Mouse (Mus musculus) MEL (cell line): ENCODE results near the gene Btg2. TPM values are rescaled to one million over a fixed set of nuclear protein-coding genes. Genes with fewer than 3 reads are reported as not detected.

Experiments used
- DNase-seq: peaks from one replicate; pipeline ENCODE4 v3.0.0; 2011; ENCODE audit warnings: low read depth, low spot score
- H3K27ac ChIP-seq: 2 replicates; pipeline ENCODE4 v1.5.1; 2012; ENCODE audit warnings: low read depth, mild to moderate bottlenecking, control low read depth, low read length, moderate library complexity; ENCODE audit not compliant: control insufficient read depth
- H3K27me3 ChIP-seq, 2 experiments: fragments of 150-350 bp in 1 of 2; sonication (generic) in 1 of 2; 2 replicates each; pipeline ENCODE4 v1.6.1; 2012; ENCODE audit warnings: low read length in 2 of 2, mild to moderate bottlenecking in 2 of 2, improper control_type of control experiment in 1 of 2, moderate library complexity in 1 of 2; ENCODE audit not compliant: insufficient read depth in 2 of 2, control insufficient read depth in 1 of 2
- H3K36me3 ChIP-seq, 2 experiments: 2 replicates each; pipeline ENCODE4 v1.6.1; 2012 to 2014; ENCODE audit warnings: low read length in 2 of 2, improper control_type of control experiment in 1 of 2, inconsistent platforms in 1 of 2, mild to moderate bottlenecking in 1 of 2; ENCODE audit not compliant: insufficient read depth in 2 of 2, control insufficient read depth in 1 of 2
- H3K4me1 ChIP-seq, 2 experiments: fragments of 150-350 bp in 1 of 2; sonication (generic) in 1 of 2; 2 replicates each; pipeline ENCODE4 v1.6.1; 2012; ENCODE audit warnings: low read length in 2 of 2, improper control_type of control experiment in 1 of 2, mild to moderate bottlenecking in 1 of 2; ENCODE audit not compliant: insufficient read depth in 2 of 2, control insufficient read depth in 1 of 2
- H3K4me3 ChIP-seq, 2 experiments: fragments of 150-350 bp in 1 of 2; sonication (generic) in 1 of 2; 2 replicates each; pipeline ENCODE4 v1.5.1; 2012; ENCODE audit warnings: low read depth in 2 of 2, low read length in 2 of 2, mild to moderate bottlenecking in 2 of 2, moderate library complexity in 2 of 2, control low read depth in 1 of 2, improper control_type of control experiment in 1 of 2; ENCODE audit not compliant: control insufficient read depth in 1 of 2, insufficient read depth in 1 of 2
- H3K79me2 ChIP-seq: 2 replicates; pipeline ENCODE4 v1.6.1; 2012; ENCODE audit warnings: mild to moderate bottlenecking, low read length, moderate library complexity; ENCODE audit not compliant: control insufficient read depth, poor library complexity, insufficient read depth
- H3K9ac ChIP-seq: 2 replicates; pipeline ENCODE4 v1.6.1; 2012; ENCODE audit warnings: low read depth, mild to moderate bottlenecking, control low read depth, low read length, moderate library complexity; ENCODE audit not compliant: control insufficient read depth, poor library complexity, severe bottlenecking
- H3K9me3 ChIP-seq: fragments of 150-350 bp; sonication (generic); replicated peaks from 2 replicates; pipeline ENCODE4 v1.6.1; 2012; ENCODE audit warnings: mild to moderate bottlenecking, low read length, improper control_type of control experiment, moderate library complexity; ENCODE audit not compliant: insufficient read depth
- EP300 ChIP-seq, 2 experiments: IDR thresholded peaks; 2 replicates each; pipeline ENCODE4 v1.6.1; 2011; ENCODE audit warnings: improper control_type of control experiment in 2 of 2, low read length in 2 of 2, low read depth in 1 of 2, mild to moderate bottlenecking in 1 of 2
- GABPA ChIP-seq: IDR thresholded peaks from 2 replicates; pipeline ENCODE4 v1.6.1; 2012; ENCODE audit warnings: low read depth, mild to moderate bottlenecking, inconsistent platforms, low read length, improper control_type of control experiment, moderate library complexity
- GATA1 ChIP-seq: IDR thresholded peaks from 2 replicates; pipeline ENCODE4 v1.6.1; 2011; ENCODE audit warnings: low read depth, low read length, improper control_type of control experiment
- JUND ChIP-seq: IDR thresholded peaks from 2 replicates; pipeline ENCODE4 v1.6.1; 2011; ENCODE audit warnings: low read depth, mild to moderate bottlenecking, improper control_type of control experiment, low read length
- MAX ChIP-seq: IDR thresholded peaks from 2 replicates; pipeline ENCODE4 v1.6.1; 2011; ENCODE audit warnings: low read length, improper control_type of control experiment
- POLR2A ChIP-seq, 2 experiments: IDR thresholded peaks; 2 replicates each; pipeline ENCODE4 v1.6.1; 2011 to 2012; ENCODE audit warnings: low read length in 2 of 2, mild to moderate bottlenecking in 2 of 2, control low read depth in 1 of 2, improper control_type of control experiment in 1 of 2, low read depth in 1 of 2, moderate library complexity in 1 of 2; ENCODE audit not compliant: control insufficient read depth in 1 of 2, insufficient read depth in 1 of 2, poor library complexity in 1 of 2
- POLR2AphosphoS5 ChIP-seq: IDR thresholded peaks from 2 replicates; pipeline ENCODE4 v1.6.1; 2012; ENCODE audit warnings: low read depth, borderline replicate concordance, mild to moderate bottlenecking, inconsistent platforms, low read length, moderate library complexity, mixed read lengths
- RCOR1 ChIP-seq: IDR thresholded peaks from 2 replicates; pipeline ENCODE4 v1.6.1; 2012; ENCODE audit warnings: low read depth, mild to moderate bottlenecking, inconsistent platforms, low read length, improper control_type of control experiment
- TAL1 ChIP-seq: IDR thresholded peaks from 2 replicates; pipeline ENCODE4 v1.6.1; 2012; ENCODE audit warnings: mild to moderate bottlenecking, inconsistent platforms, low read length, moderate library complexity, mixed read lengths
- TBP ChIP-seq: IDR thresholded peaks from 2 replicates; pipeline ENCODE4 v1.8.0; 2011; ENCODE audit warnings: low read depth, low read length, improper control_type of control experiment
- TCF12 ChIP-seq: IDR thresholded peaks from 2 replicates; pipeline ENCODE4 v1.6.1; 2014; ENCODE audit warnings: low read depth, mild to moderate bottlenecking, inconsistent platforms, low read length, improper control_type of control experiment, moderate library complexity
- USF1 ChIP-seq: IDR thresholded peaks from 2 replicates; pipeline ENCODE4 v1.6.1; 2014; ENCODE audit warnings: low read depth, mild to moderate bottlenecking, inconsistent platforms, low read length, improper control_type of control experiment, moderate library complexity
- polyA plus RNA-seq, 2 experiments: library from polyadenylated mRNA; stranded (reverse) in 1 of 2; unstranded in 1 of 2; fragments of >175 nt in 1 of 2; fragments of >200 nt in 1 of 2; gene quantifications; 2 replicates each; pipeline versions ENCODE4 v1.2.1 to v1.2.4; 2012; ENCODE audit warnings: low replicate concordance in 2 of 2, low read depth in 1 of 2; ENCODE audit not compliant: insufficient read length in 2 of 2, insufficient read depth in 1 of 2, missing spikeins in 1 of 2
- total RNA-seq: library from RNA; depleted of rRNA; stranded (reverse); fragments of 300-350 nt; gene quantifications from 2 replicates; pipeline ENCODE4 v1.2.3, GENCODE M21; 2012

Gene Btg2
- total and polyA plus RNA-seq, 3 experiments: 2.1 to 3.6 TPM; not detected in 1

DNA sequence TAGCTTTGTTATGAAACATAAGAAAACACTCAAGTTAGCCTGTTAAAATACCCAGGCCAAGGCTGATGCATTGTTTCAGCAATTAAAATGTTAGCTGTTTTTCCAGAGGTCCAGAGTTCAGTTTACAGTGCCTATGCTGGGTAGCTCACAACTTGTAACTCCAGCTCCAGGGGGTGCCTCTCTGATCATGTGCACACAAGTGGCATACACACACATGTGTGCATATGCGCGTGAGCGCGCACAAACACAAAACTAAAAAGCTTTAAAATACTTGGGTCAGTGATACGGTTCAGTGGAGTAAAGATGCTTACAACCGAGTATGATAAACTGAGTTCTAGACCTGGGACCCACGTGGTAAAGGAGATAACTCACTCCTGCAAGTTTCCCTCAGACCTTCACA, 10.2 kb upstream of the Btg2 start:
- Histone ChIP-seq H3K9ac (no peak overlapping the region), H3K27me3 (no peaks in the 10 kb centered on the region), H3K4me3 (no peak overlapping the region), H3K36me3 (peaks cover 0 to 21% of the 10 kb centered on the region in 2 experiments; a peak in 2 of 4 replicates), H3K27ac (no peak overlapping the region), H3K79me2 (no peaks in the 10 kb centered on the region; the same call in 1 of the 2 replicates), H3K9me3 (no peaks in the 10 kb centered on the region), H3K4me1 (peaks cover 8 to 35% of the 10 kb centered on the region in 2 experiments)
- TF ChIP-seq USF1 (peak; percentile 67), POLR2AphosphoS5 (no peak)
- no peak for DNase-seq

GRCm38 (mm10) chr1:134086811-134087398, 8.0 kb upstream of the Btg2 start:
- Histone ChIP-seq H3K4me3 (peak overlapping the region; percentile 48 to 56), H3K4me1 (peaks cover 4 to 29% of the 10 kb centered on the region in 2 experiments), H3K27me3 (no peaks in the 10 kb centered on the region)
- TF ChIP-seq TCF12 (peak; percentile 42; the same call in 1 of the 2 replicates), GABPA (no peak), RCOR1 (0 out of 2 replicates have a peak, but pooled peaks have one; percentile 23), USF1 (no peak), TBP (peak; percentile 27; the same call in 1 of the 2 replicates), GATA1 (peak; percentile 65; the same call in 1 of the 2 replicates), EP300 (IDR thresholded peaks at IDR 0.05; ENCODE audit: low read depth in 1 of 2, low read length in 2 of 2) (peak in 1 of 2 experiments; percentile 39; a peak in 2 of 4 replicates)
- TF ChIP-seq, all 39 proteins: peak for 5
- peak; percentile 44 for DNase-seq
- Histone ChIP-seq H3K36me3 (peaks cover 0 to 17% of the 10 kb centered on the region in 2 experiments; a peak in 2 of 4 replicates), H3K9ac (peak overlapping the region; percentile 34), H3K79me2 (no peaks in the 10 kb centered on the region), H3K9me3 (no peaks in the 10 kb centered on the region), H3K27ac (no peak overlapping the region)

GRCm38 (mm10) chr1:134086017-134086416, 7.1 kb upstream of the Btg2 start:
- no peaks in the 10 kb centered on the region for H3K79me2 ChIP-seq
- H3K36me3 ChIP-seq: peaks cover 0 to 17% of the 10 kb centered on the region in 2 experiments; a peak in 2 of 4 replicates
- H3K4me3 ChIP-seq: no peak overlapping the region; a peak in 1 of 4 replicates
- H3K27me3 ChIP-seq: no peaks in the 10 kb centered on the region
- no peak for DNase-seq
- H3K4me1 ChIP-seq: peaks cover 4 to 29% of the 10 kb centered on the region in 2 experiments
- no peak overlapping the region for H3K9ac ChIP-seq
- H3K27ac ChIP-seq: no peak overlapping the region
- H3K9me3 ChIP-seq: no peaks in the 10 kb centered on the region
- TF ChIP-seq JUND (no peak), MAX (no peak), POLR2A (IDR thresholded peaks at IDR 0.05; ENCODE audit: control insufficient read depth in 1 of 2, insufficient read depth in 1 of 2, low read depth in 1 of 2, low read length in 2 of 2, poor library complexity in 1 of 2) (no peak), POLR2AphosphoS5 (no peak), TAL1 (no peak)
